Mouse (Mus musculus) embryonic stem cell, embryonic (primary cell): ENCODE data around the gene Lime1.

ENCODE experiments used
- CTCF ChIA-PET, 4 experiments: fragments of 300-600 bp in 2 of 4; fragments of 350-600 bp in 2 of 4; sonication (Branson Sonifier 250); formaldehyde crosslinking; loops; one replicate each; lab custom pipeline; 2022; ENCODE audit warnings: inconsistent platforms in 2 of 4; lab: Charles Lee
- POLR2A ChIA-PET, 4 experiments: fragments of 300-600 bp in 2 of 4; fragments of 350-600 bp in 2 of 4; sonication (Branson Sonifier 250); formaldehyde crosslinking; loops; one replicate each; lab custom pipeline; 2022; ENCODE audit warnings: antibody characterized with exemption in 4 of 4, inconsistent platforms in 1 of 4; lab: Charles Lee

The Lime1 gene

DNA sequence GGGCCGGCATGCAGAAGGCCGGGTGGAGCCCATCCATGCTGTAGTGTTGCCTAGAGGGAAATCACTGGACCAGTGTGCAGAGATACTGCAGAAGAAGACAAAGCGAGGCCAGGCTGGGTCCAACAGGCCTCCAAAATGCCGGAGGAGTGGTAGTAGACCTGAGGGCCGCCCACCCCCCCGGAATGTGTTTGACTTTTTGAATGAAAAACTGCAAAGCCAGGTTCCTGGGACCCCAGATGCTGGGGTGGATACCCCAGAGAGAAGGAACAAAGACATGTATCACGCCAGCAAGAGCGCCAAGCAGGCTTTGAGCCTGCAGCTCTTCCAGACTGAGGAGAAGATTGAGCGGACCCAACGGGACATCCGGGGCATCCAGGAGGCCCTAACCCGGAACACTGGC lies at the start of gene Lime1:
Gene Lime1, plus strand, starts transcription at position 301 of the 400 bp plus-strand sequence.
- POLR2A ChIA-PET, result interaction anchor here in 3 of 4 experiments (0.6 to 1.2 kb wide), 5 partner anchors 9 to 113 kb away, joined by 3 to 4 read pairs (median 3); partner anchors contain the start of genes Arfrp1 (in 2 of the 3) and Zgpat (in 1 of the 3)
- CTCF ChIA-PET, result interaction anchor here in 1 of 4 experiments (0.9 kb wide), 2 partner anchors 10 to 79 kb away, joined by 3 read pairs; no protein-coding TSS in a partner anchor

DNA sequence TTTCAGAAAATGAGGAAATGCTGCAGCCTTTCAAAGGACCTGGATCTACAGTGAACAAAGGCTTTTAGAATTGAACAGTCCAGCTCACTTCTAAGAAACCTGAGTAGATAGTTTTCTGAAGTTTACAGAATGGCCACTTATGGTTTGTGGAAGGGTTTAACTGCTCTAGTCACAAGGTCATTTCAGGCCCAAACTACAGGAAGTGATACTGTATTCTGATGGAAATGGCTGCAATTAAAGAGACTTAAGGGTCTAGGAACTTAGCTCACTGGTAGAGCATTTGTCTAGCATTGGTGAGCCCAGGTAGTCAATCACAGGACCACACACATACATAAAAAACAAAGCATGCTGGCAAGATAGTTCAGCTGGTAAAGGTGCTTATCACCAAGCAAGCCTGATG lies 47.3 kb upstream of the Lime1 start:
- CTCF ChIA-PET, result interaction anchor here in 3 of 4 experiments (0.7 to 3.3 kb wide), 7 partner anchors 13 to 175 kb away, joined by 3 to 43 read pairs (median 7); partner anchors contain the start of genes Ppdpf (in 2 of the 3) and Rtel1 (in 1 of the 3)
- POLR2A ChIA-PET, result interaction anchor here (0.6 to 7.2 kb wide), 30 partner anchors 9 to 421 kb away, joined by 3 to 103 read pairs (median 4); partner anchors contain the start of genes Arfrp1 (in 2 of the 4), Rtel1 (in 2 of the 4), Dnajc5 (in 1 of the 4) and Ppdpf (in 1 of the 4)

DNA sequence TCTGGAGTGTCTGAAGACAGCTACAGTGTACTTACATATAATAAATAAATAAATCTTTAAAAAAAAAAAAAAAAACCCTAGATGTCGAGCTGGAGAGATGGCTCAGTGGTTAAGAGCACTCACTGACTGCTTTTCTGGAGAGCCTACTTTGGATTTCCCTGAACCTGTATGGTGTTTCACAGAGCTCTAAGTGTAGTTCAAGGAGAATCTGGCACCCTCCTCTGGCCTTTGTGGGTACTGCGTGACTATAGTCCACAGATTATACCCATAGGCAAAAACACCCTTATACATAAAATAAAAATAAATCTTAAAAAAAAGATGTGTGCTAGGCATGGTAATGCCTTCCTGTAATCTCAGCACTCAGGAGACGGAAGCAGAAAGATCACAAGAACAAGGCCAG lies 45.9 kb upstream of the Lime1 start:
- POLR2A ChIA-PET, result interaction anchor here in 3 of 4 experiments (0.6 to 7.2 kb wide), 24 partner anchors 8 to 223 kb away, joined by 3 to 103 read pairs (median 6); partner anchors contain the start of genes Ppdpf (in 2 of the 3), Zgpat (in 2 of the 3), Arfrp1 (in 1 of the 3) and Rtel1 (in 1 of the 3)
- CTCF ChIA-PET, result interaction anchor here (0.6 to 3.3 kb wide), 35 partner anchors 9 to 449 kb away, joined by 3 to 43 read pairs (median 4); partner anchors contain the start of genes Ppdpf (in 3 of the 4), Rtel1 (in 1 of the 4) and Tcea2 (in 1 of the 4)

DNA sequence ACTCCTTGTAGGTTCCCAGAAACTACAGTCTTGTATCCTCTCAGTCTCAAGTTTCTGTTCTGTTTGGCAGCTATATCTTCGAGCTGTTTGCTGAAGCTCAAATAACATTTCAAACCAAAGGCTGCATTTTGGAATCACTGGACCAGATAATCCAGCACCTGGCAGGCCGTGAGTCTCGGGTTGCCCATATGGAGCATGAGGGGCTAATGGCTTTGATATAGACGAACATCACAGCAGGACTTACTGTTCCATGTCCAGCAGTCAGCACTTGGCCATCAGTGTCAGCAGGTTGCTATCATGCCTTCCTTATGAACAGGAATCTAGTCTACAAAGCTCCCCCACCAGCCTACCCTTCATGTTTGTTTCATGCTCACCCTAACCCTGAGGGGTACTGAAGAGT lies 39.5 kb upstream of the Lime1 start:
- ChIA-PET CTCF (no interaction called here), POLR2A (interaction anchor here in 1 of 4 experiments (0.9 to 3.8 kb wide), 4 partner anchors 11 to 111 kb away, joined by 3 to 25 read pairs (median 5); no protein-coding TSS in a partner anchor)

DNA sequence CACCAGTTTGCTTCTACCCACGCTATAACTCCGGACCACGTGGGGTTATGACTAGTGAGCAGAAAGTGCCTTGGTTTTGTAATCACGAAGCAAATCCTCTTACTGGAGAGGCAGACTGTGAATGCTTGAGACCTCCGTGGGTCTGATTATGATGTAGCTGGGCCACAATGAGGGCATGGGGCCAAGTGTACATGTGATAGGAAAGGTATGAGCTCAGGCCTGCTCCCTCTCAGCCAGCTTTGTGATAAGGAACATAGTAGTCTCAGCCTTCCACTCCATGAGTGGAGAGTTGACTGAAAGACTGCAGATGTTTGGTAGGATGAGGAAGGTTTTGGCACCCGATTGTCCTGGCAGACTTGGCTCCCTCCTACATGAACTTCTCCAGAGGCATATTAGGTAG lies 37.1 kb upstream of the Lime1 start:
- ChIA-PET CTCF (no interaction called here), POLR2A (interaction anchor here in 2 of 4 experiments (0.8 to 1.1 kb wide), 2 partner anchors 25 to 654 kb away, joined by 3 to 8 read pairs; no protein-coding TSS in a partner anchor)

DNA sequence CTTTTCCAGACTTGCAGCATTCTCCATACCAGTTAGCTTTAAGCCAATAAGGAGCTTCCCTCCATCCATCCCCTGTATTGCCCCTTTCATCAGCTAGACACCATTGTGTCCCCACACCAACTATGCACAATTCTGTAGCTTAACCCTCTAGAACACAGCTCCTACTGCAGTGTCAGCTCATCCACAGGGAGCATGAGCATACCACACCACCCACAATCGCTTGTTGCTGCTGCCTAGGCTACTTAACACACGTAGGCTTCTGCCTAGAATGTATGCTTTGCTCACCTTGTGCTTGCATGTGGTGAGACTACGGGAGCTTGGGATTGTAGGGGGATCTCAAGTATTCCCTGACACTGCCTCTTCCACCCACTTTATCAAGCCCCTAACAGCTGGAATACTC lies 23.1 kb upstream of the Lime1 start:
- ChIA-PET CTCF (interaction anchor here in 3 of 4 experiments (1.1 to 2.3 kb wide), 5 partner anchors 13 to 171 kb away, joined by 3 to 8 read pairs (median 4); no protein-coding TSS in a partner anchor), POLR2A (interaction anchor here (0.5 to 5.1 kb wide), 24 partner anchors 8 to 467 kb away, joined by 3 to 29 read pairs (median 4); partner anchors contain the start of genes Arfrp1 (in 2 of the 4), Zgpat (in 2 of the 4), Rtel1 (in 1 of the 4) and Tcea2 (in 1 of the 4))

DNA sequence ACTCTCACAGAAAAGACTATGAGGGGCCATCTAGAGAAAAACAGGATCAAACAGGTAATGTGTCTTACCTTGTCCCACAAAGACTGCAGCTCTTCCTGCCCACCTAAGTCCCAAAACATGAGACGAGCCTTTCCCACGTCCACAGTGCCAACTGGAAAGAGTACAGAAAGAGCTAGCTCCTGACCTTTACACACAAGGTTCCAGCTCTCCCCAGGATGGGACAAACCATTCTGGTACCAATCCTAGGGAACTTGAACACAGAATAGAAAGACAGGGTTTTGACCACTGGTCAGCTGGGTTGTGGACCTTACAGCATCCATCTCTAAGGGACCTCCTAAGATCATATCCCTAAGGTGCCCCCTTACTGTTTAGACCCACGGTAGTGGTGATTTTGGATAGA lies 15.9 kb upstream of the Lime1 start:
- CTCF ChIA-PET, result no interaction called here

DNA sequence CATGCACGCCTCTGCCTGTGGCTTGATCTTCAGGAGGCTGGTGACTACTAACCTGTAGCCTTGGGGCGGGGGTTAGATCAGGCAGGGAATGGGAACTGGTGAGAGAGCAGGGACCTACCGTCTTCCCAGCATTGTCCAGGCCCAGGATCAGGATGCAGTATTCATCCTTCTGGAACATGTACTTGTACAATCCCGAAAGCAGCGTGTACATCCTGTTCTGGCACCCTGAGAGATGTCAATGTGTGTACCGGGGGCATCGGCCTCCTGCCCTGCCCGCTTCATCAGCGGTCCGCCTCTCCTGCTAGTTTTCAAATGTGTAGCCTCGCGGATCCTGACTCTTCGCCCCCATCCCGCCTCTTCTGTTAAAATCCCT lies 15.4 kb upstream of the Lime1 start:
- CTCF ChIA-PET, result interaction anchor here in 1 of 4 experiments (0.9 to 1.3 kb wide), 4 partner anchors 45 to 314 kb away, joined by 3 to 6 read pairs (median 4); partner anchors contain the start of genes Ppdpf and Rtel1
- POLR2A ChIA-PET, result interaction anchor here (0.6 to 2.3 kb wide), 16 partner anchors 8 to 314 kb away, joined by 3 to 14 read pairs (median 5); partner anchors contain the start of genes Rtel1 (in 3 of the 4), Ppdpf (in 1 of the 4) and Tpd52l2 (in 1 of the 4)

More for the DNA sequence above, 15.9 kb upstream of the Lime1 start:
- POLR2A ChIA-PET, result interaction anchor here in 3 of 4 experiments (0.5 to 2.3 kb wide), 7 partner anchors 12 to 235 kb away, joined by 3 to 9 read pairs (median 6); partner anchors contain the start of genes Dnajc5 (in 1 of the 3), Samd10 (in 1 of the 3) and Tpd52l2 (in 1 of the 3)

DNA sequence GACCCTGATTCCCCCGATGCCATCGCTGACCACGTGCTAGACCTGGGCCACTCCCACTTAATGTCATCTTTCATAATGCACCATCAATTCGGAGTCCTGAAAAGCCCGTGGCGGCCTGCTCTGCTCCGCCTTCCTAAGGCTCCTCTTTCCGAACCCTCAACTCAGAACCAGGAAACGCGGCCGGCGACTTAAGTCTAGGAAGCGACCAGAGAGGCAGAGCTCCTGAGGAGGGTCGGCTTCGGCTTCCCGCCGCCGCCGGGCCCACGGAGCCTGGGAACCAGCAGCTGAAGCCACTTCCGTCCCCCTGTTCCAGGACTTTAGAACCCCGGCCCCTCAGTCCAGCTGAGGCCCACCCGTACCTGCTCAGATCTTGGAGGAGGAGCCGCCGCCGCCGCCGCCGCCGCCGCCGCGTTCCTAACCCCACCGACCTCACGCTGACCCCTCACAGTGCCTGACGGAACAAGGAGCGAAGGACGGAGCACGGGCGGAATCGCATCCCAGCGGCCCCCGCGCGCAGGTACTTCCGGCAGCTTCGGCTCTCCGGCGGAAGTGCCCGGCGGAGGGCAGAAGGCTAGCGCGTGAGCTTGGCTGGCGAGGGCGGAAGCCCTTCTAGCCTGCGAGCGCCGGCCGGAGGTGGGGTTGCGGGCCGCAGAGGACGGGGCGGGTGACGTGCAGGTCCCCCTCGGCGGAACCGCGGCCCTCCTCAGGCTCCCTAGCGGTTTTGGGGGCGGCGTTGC lies 14.8 kb upstream of the Lime1 start, which contains the start of the genes Zgpat and Arfrp1:
Gene Zgpat, plus strand, starts transcription at position 69 of the 737 bp plus-strand sequence.
Gene Arfrp1, minus strand, starts transcription at position 545 of the 737 bp plus-strand sequence.
- ChIA-PET POLR2A (interaction anchor here (0.5 to 2.3 kb wide), 45 partner anchors 9 to 314 kb away, joined by 3 to 14 read pairs (median 4); partner anchors contain the start of genes Rtel1 (in 3 of the 4), Dnajc5 (in 2 of the 4), Lime1 (in 2 of the 4) and Ppdpf (in 2 of the 4)), CTCF (interaction anchor here in 3 of 4 experiments (0.7 to 1.4 kb wide), 12 partner anchors 10 to 314 kb away, joined by 3 to 6 read pairs (median 3); partner anchors contain the start of genes Ppdpf (in 3 of the 3), Rtel1 (in 1 of the 3) and Tpd52l2 (in 1 of the 3))

DNA sequence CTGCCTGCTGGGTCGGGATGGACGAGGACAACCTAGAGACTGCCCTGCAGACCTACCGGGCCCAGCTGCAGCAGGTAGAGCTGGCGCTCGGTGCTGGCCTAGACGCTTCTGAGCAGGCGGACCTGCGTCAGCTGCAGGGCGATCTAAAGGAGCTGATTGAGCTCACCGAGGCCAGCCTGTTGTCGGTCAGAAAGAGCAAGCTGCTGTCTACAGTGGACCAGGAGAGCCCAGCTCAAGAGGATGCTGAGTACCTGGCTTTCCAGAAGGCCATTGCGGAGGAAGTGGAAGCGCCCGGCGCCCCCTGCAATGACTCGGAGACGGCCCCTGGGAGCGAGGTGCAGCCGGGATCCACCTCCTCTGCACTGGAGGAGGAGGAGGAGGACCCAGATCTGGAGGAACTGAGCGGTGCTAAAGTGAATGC lies 14.2 kb upstream of the Lime1 start:
- ChIA-PET POLR2A (interaction anchor here (0.5 to 2.3 kb wide), 43 partner anchors 9 to 313 kb away, joined by 3 to 14 read pairs (median 4); partner anchors contain the start of genes Rtel1 (in 3 of the 4), Lime1 (in 2 of the 4), Ppdpf (in 2 of the 4) and Abhd16b (in 1 of the 4)), CTCF (interaction anchor here (0.6 to 1.4 kb wide), 11 partner anchors 11 to 313 kb away, joined by 3 to 6 read pairs (median 3); partner anchors contain the start of genes Ppdpf (in 3 of the 4) and Tpd52l2 (in 1 of the 4))

DNA sequence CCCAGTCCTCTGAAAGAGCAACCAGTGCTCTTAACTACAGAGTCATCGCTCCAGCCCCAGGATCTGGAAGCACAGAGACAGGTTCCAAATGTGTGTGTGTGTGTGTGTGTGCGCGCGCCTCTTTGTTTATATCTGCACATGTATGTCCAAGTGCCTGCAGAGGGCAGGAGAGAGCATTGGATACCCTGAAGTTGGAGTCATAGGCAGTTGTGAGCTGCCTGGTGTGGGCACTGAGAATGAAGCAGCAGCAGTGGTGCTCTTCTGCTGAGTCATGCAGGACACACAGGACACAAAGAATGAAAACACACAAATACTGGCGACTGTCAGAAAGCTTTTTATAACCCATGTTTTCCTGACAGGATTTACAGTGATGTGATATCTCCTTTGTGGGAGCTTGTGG lies 9.9 kb upstream of the Lime1 start:
- POLR2A ChIA-PET, result interaction anchor here in 3 of 4 experiments (0.6 to 2.2 kb wide), 21 partner anchors 10 to 310 kb away, joined by 3 to 7 read pairs (median 4); partner anchors contain the start of genes Dnajc5 (in 2 of the 3), Abhd16b (in 1 of the 3), Lime1 (in 1 of the 3) and Rtel1 (in 1 of the 3)

DNA sequence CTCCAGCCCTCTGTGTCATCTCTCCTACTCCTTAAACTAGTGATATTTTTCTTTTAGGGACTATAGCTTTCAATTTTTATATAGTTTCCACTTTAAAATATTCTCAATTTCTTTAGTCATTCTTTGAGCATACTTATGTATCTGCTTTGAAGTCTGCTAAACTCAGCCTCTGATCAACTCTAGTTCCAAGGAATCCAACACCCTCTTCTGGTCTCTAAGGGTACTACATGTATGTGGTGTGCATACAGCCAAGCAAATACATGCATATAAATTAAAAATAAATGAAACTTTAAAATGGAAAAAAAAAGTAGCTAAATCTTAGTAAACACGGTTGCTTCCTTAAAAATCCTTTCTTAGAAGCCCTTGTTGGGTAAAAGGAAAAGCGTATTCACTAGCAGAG lies 4.1 kb upstream of the Lime1 start:
- ChIA-PET CTCF (interaction anchor here in 2 of 4 experiments (0.6 to 1.2 kb wide), 2 partner anchors 19 to 421 kb away, joined by 3 read pairs; no protein-coding TSS in a partner anchor), POLR2A (interaction anchor here in 1 of 4 experiments (0.7 to 2.7 kb wide), 8 partner anchors 11 to 283 kb away, joined by 3 to 9 read pairs (median 4); partner anchors contain the start of genes Arfrp1 and Zgpat)

More for the DNA sequence above, 9.9 kb upstream of the Lime1 start:
- CTCF ChIA-PET, result interaction anchor here (0.5 to 1.8 kb wide), 49 partner anchors 10 to 902 kb away, joined by 3 to 13 read pairs (median 3); partner anchors contain the start of genes Ppdpf (in 2 of the 4), Abhd16b (in 1 of the 4), Fndc11 (in 1 of the 4) and Helz2 (in 1 of the 4)

DNA sequence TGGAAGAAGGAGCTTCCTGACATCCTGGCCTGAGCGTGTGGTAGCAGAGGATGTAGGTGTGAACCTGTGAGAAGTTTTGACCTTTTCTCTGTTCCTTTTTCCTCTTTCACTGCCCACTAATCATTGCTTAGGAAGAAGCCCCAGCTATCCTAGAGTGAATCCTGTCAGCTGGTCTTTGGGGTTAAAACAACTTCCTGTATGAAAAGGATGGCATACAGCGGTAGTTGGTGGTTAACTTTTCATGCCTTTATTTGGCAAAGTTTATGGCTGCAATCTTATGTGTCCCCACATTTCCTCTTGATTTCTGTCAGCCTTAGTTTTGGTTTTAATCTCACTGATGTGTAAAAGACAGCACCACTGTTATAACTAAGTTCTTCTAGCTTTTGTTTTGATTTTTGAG lies 2.6 kb upstream of the Lime1 start:
- POLR2A ChIA-PET, result interaction anchor here in 2 of 4 experiments (0.8 to 2.7 kb wide), 4 partner anchors 9 to 224 kb away, joined by 3 to 9 read pairs (median 6); partner anchors contain the start of genes Arfrp1 (in 1 of the 2) and Zgpat (in 1 of the 2)
- CTCF ChIA-PET, result no interaction called here

DNA sequence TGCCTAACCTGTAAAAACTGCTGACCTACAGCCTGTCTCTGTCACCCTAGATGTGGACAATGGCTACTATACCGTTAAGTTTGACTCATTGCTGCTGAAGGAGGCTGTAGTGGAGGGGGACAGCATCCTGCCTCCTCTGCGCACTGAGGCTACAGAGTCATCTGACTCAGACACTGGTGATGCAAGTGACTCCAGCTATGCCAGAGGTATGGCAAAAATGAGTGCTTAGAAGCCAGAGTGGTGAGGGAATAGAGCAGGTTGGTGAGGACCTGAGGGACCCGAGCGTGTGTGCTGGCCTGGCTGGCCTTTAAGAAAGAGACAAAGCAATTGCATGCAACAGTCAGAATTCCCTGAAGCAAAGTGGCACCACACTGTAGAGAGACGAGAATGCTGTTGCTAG lies 1.2 kb upstream of the Lime1 start:
- ChIA-PET CTCF (no interaction called here), POLR2A (interaction anchor here in 2 of 4 experiments (1.0 to 1.2 kb wide), 2 partner anchors 13 to 141 kb away, joined by 3 read pairs; partner anchors contain the start of gene Arfrp1 (in 1 of the 2))

DNA sequence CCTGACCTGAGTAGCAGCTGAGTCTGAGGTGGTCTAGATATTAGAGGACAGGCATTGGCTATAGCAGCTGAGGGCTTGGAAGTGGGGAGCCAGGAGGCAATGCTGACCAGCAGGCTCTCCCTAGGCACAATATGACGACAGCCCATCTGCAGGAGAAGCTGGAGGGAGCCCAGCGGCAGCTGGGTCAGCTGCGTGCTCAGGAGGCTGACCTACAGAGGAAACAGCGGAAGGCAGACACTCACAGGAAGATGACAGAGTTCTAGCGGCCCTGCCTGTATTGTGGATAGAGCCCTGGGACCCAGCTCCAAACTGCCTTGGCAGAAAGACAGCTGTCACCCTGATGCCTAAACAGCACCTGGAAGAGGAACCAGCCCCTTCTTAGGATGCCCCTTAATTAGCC lies 373 bp downstream of the Lime1 start:
- ChIA-PET POLR2A (interaction anchor here in 3 of 4 experiments (0.6 to 1.2 kb wide), 3 partner anchors 15 to 112 kb away, joined by 3 to 4 read pairs (median 3); partner anchors contain the start of genes Arfrp1 (in 2 of the 3) and Zgpat (in 1 of the 3)), CTCF (interaction anchor here in 1 of 4 experiments (0.9 kb wide), 1 partner anchor 10 kb away, joined by 3 read pairs; no protein-coding TSS in a partner anchor)

DNA sequence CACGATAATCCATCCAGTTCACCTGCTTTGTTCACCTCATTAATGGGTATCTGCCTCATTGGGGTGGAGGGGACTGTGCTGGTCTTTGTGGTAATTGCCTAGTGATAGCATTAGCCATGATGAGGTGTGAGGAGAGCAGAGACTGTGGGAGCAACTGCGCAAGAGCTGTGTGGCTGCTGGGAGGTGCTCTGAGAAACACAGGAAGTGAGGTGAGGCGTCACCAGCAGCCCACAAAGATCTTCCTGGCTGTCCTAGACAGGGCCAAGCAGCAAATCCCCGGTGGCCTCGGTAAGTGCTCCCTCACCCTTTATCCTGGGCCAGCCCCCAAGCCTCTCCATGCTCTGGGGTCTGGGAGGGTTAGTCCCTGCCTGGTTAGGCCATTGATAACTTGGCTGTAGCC lies 1.2 kb downstream of the Lime1 start:
- POLR2A ChIA-PET, result interaction anchor here in 2 of 4 experiments (1.2 to 1.8 kb wide), 2 partner anchors 188 to 202 kb away, joined by 3 to 4 read pairs; no protein-coding TSS in a partner anchor
- CTCF ChIA-PET, result interaction anchor here in 1 of 4 experiments (0.6 kb wide), 1 partner anchor 11 kb away, joined by 4 read pairs; no protein-coding TSS in a partner anchor
